27 mouse cellular contexts compared by ENCODE assay signal in genomic region chr9:82807129-82807528, GRCm38 (mm10). TPM values are rescaled to one million over a fixed set of nuclear protein-coding genes. Genes with fewer than 3 reads are reported as not detected.
DNase-seq lines count a peak whose midpoint lies in the region; ATAC-seq lines count a peak whose summit lies in the region.
"Had no signal": no experiment of that assay in that cellular context is flagged by ENCODE, and none has a peak within 500 bp of the region (broad histone marks: within the 10 kb centered on the region; RNA-seq: fewer than 3 reads in every experiment).

No protein-coding gene starts in this region.

- no peaks in the 10 kb centered on the region for H3K27me3 ChIP-seq in hindbrain, embryonic 11.5 days (ENCODE audit: control insufficient read depth, insufficient read depth, low read length)
- H3K27me3 ChIP-seq in hindbrain, embryonic 13.5 days: no peaks in the 10 kb centered on the region
- H3K27me3 ChIP-seq in forebrain, embryonic 12.5 days: no peaks in the 10 kb centered on the region
- no peaks in the 10 kb centered on the region for H3K27me3 ChIP-seq in midbrain, embryonic 14.5 days (ENCODE audit: control insufficient read depth, insufficient read depth, low read length)
- H3K27me3 ChIP-seq: embryonic facial prominence, embryonic 13.5 days; liver, embryonic 15.5 days; lung, embryonic 15.5 days; neural tube, embryonic 13.5 days had no signal

- DNase-seq in hindbrain, embryonic 11.5 days (ENCODE audit: low spot score): no peak
- DNase-seq in Muller cell, postnatal 12 days (ENCODE audit: inconsistent ontology term): peak; percentile 68
- peak; percentile 22 for DNase-seq in midbrain, embryonic 14.5 days
- no peak for DNase-seq in thymus, postnatal 4 days
- no peak for DNase-seq in gastrocnemius, postnatal 4 days (ENCODE audit: low spot score in 2 of 2)
- DNase-seq: adrenal gland, postnatal 36 days; cerebellum, adult 11 months; cerebellum, adult 9-11 months; gastrocnemius, adult 2 months; heart, postnatal 4 days; kidney, adult 18-20 months; kidney, postnatal 10 days; left cerebral cortex, postnatal 4 days; liver; lung, postnatal 4 days; thymus, adult 2 months had no signal

- no peak overlapping the region for H3K27ac ChIP-seq in hindbrain, embryonic 11.5 days (ENCODE audit: low read depth, low read length)
- no peak overlapping the region for H3K27ac ChIP-seq in hindbrain, embryonic 13.5 days
- no peak overlapping the region for H3K27ac ChIP-seq in forebrain, embryonic 12.5 days
- H3K27ac ChIP-seq in midbrain, embryonic 14.5 days (replicated peaks; ENCODE audit: low read depth, low read length): no peak overlapping the region
- H3K27ac ChIP-seq: embryonic facial prominence, embryonic 13.5 days; gastrocnemius, adult 2 months; heart, embryonic 10.5 days; liver, embryonic 15.5 days; lung, embryonic 15.5 days; neural tube, embryonic 13.5 days had no signal

- H3K36me3 ChIP-seq in hindbrain, embryonic 11.5 days (ENCODE audit: control insufficient read depth, insufficient read depth, low read length): no peaks in the 10 kb centered on the region
- H3K36me3 ChIP-seq in hindbrain, embryonic 13.5 days: no peaks in the 10 kb centered on the region
- H3K36me3 ChIP-seq in forebrain, embryonic 12.5 days (replicated peaks): no peaks in the 10 kb centered on the region
- no peaks in the 10 kb centered on the region for H3K36me3 ChIP-seq in midbrain, embryonic 14.5 days (ENCODE audit: control insufficient read depth, insufficient read depth, low read length)
- H3K36me3 ChIP-seq: embryonic facial prominence, embryonic 13.5 days; heart, embryonic 10.5 days; liver, embryonic 15.5 days; lung, embryonic 15.5 days; neural tube, embryonic 13.5 days had no signal

- no peaks in the 10 kb centered on the region for H3K4me1 ChIP-seq in hindbrain, embryonic 11.5 days (replicated peaks; ENCODE audit: control insufficient read depth, insufficient read depth, low read length)
- H3K4me1 ChIP-seq in hindbrain, embryonic 13.5 days (replicated peaks): peaks cover 4% of the 10 kb centered on the region; the same call in 1 of the 2 replicates
- H3K4me1 ChIP-seq in forebrain, embryonic 12.5 days: peaks cover 15% of the 10 kb centered on the region
- peaks cover 4% of the 10 kb centered on the region; the same call in 1 of the 2 replicates for H3K4me1 ChIP-seq in midbrain, embryonic 14.5 days (ENCODE audit: control insufficient read depth, insufficient read depth, low read length)
- H3K4me1 ChIP-seq: embryonic facial prominence, embryonic 13.5 days; heart, embryonic 10.5 days; liver, embryonic 15.5 days; lung, embryonic 15.5 days; neural tube, embryonic 13.5 days had no signal

- WGBS in hindbrain, embryonic 11.5 days: 0% methylated on average over 1 of the region's 1 CpGs
- WGBS in hindbrain, embryonic 13.5 days: 5% methylated on average over 1 of the region's 1 CpGs
- WGBS in forebrain, embryonic 12.5 days: 0% methylated on average over 1 of the region's 1 CpGs
- 7% methylated on average over 1 of the region's 1 CpGs for WGBS in midbrain, embryonic 14.5 days

- no peaks in the 10 kb centered on the region for H3K9me3 ChIP-seq in hindbrain, embryonic 11.5 days (ENCODE audit: control insufficient read depth, low read length)
- no peaks in the 10 kb centered on the region for H3K9me3 ChIP-seq in hindbrain, embryonic 13.5 days
- H3K9me3 ChIP-seq in forebrain, embryonic 12.5 days: no peaks in the 10 kb centered on the region
- no peaks in the 10 kb centered on the region for H3K9me3 ChIP-seq in midbrain, embryonic 14.5 days (ENCODE audit: control insufficient read depth, low read length)
- H3K9me3 ChIP-seq: embryonic facial prominence, embryonic 13.5 days; heart, embryonic 10.5 days; liver, embryonic 15.5 days; lung, embryonic 15.5 days; neural tube, embryonic 13.5 days had no signal

- no peak overlapping the region for H3K4me3 ChIP-seq in hindbrain, embryonic 11.5 days (ENCODE audit: low read depth, low read length)
- no peak overlapping the region for H3K4me3 ChIP-seq in hindbrain, embryonic 13.5 days
- no peak overlapping the region for H3K4me3 ChIP-seq in forebrain, embryonic 12.5 days (replicated peaks)
- no peak overlapping the region for H3K4me3 ChIP-seq in midbrain, embryonic 14.5 days (replicated peaks; ENCODE audit: low read depth, low read length)
- H3K4me3 ChIP-seq: embryonic facial prominence, embryonic 13.5 days; erythroblast, embryonic 14.5 days; gastrocnemius, adult 2 months; heart, embryonic 10.5 days; liver, embryonic 15.5 days; lung, embryonic 15.5 days; myocyte; neural tube, embryonic 13.5 days had no signal

- ATAC-seq in hindbrain, embryonic 11.5 days (ENCODE audit: low FRiP score): peak; percentile 81
- ATAC-seq in hindbrain, embryonic 13.5 days (ENCODE audit: low FRiP score): no peak
- ATAC-seq in forebrain, embryonic 12.5 days (ENCODE audit: low FRiP score): peak; percentile 84
- ATAC-seq in midbrain, embryonic 14.5 days (ENCODE audit: low FRiP score, low TSS enrichment): no peak
- ATAC-seq: inflammation-experienced regulatory T-cells, adult 6 months; Patski had no signal

- H3K4me2 ChIP-seq in hindbrain, embryonic 11.5 days (replicated peaks; ENCODE audit: low read depth, low read length): no peak overlapping the region
- no peak overlapping the region for H3K4me2 ChIP-seq in hindbrain, embryonic 13.5 days
- no peak overlapping the region for H3K4me2 ChIP-seq in forebrain, embryonic 12.5 days
- H3K4me2 ChIP-seq in midbrain, embryonic 14.5 days (ENCODE audit: low read length): no peak overlapping the region
- H3K4me2 ChIP-seq: embryonic facial prominence, embryonic 13.5 days; liver, embryonic 15.5 days; lung, embryonic 15.5 days; neural tube, embryonic 13.5 days had no signal

- no peak overlapping the region for H3K9ac ChIP-seq in hindbrain, embryonic 11.5 days (ENCODE audit: low read depth, low read length)
- H3K9ac ChIP-seq in hindbrain, embryonic 13.5 days: no peak overlapping the region
- no peak overlapping the region for H3K9ac ChIP-seq in forebrain, embryonic 12.5 days
- H3K9ac ChIP-seq in midbrain, embryonic 14.5 days (replicated peaks; ENCODE audit: low read length): no peak overlapping the region
- H3K9ac ChIP-seq: embryonic facial prominence, embryonic 13.5 days; liver, embryonic 15.5 days; lung, embryonic 15.5 days; neural tube, embryonic 13.5 days had no signal

RNA-seq across cellular contexts. Expression of gene Irak1bp1, which starts 22.2 kb away (rescaled TPM):
- 33.2 and 35.0 TPM in 2 replicates for polyA plus RNA-seq in hindbrain, embryonic 11.5 days (2014; fragmentation: Nextera tagmentation; extraction: Ambion mirVana)
- polyA plus RNA-seq in hindbrain, embryonic 13.5 days (2015; fragmentation: Nextera tagmentation; extraction: Ambion mirVana): 29.1 and 32.9 TPM in 2 replicates
- 35.2 and 35.9 TPM in 2 replicates for polyA plus RNA-seq in forebrain, embryonic 12.5 days (2016; fragmentation: Nextera tagmentation; extraction: Ambion mirVana)
- 39.2 and 42.4 TPM in 2 replicates for polyA plus RNA-seq in midbrain, embryonic 14.5 days (2014; fragmentation: Nextera tagmentation; extraction: Ambion mirVana)
- 1 to 10 TPM; 3.0 to 3.9 TPM for total RNA-seq in gastrocnemius, postnatal 4 days (2021)
- polyA plus RNA-seq: erythroblast, embryonic 14.5 days had no signal

Comparison
In these comparisons a context has a peak if more than half of its experiments do, and no peak if none do; other contexts are left out.
1. ATAC-seq: peak in hindbrain, embryonic 11.5 days (single experiment) and forebrain, embryonic 12.5 days (single experiment); none in hindbrain, embryonic 13.5 days (single experiment) and midbrain, embryonic 14.5 days (single experiment).
2. DNase-seq: peak in Muller cell, postnatal 12 days (single experiment) and midbrain, embryonic 14.5 days (single experiment); none in hindbrain, embryonic 11.5 days (single experiment), thymus, postnatal 4 days (single experiment) and gastrocnemius, postnatal 4 days (0 of 2).